Mouse (Mus musculus) heart, embryonic 14.5 days (tissue): Measurements from ENCODE around the gene Umad1. TPM values are rescaled to one million over a fixed set of nuclear protein-coding genes. Genes with fewer than 3 reads are reported as not detected.
"Not testable (repeated sequence)": the region's sequence is repeated elsewhere in the genome, so short reads cannot be mapped to it uniquely, and the experiment has no call there.

Experiments used
- ATAC-seq: fragments of 200-750 bp; cut with Nextera tagmentation; 2 replicates; pipeline ENCODE4 v1.8.0; 2017; ENCODE audit warnings: low read depth, moderate TSS enrichment; ENCODE audit not compliant: insufficient number of reproducible peaks, insufficient read depth, low FRiP score
- H3K27ac ChIP-seq, 2 experiments: fragments of 200-500 bp in 1 of 2; fragments of 300-500 bp in 1 of 2; sonication (generic) in 1 of 2; replicated peaks in 1 of 2; 2 replicates each; pipeline ENCODE4 v1.5.1; 2012 to 2014; ENCODE audit warnings: low read depth in 2 of 2, low read length in 2 of 2, control low read depth in 1 of 2, mild to moderate bottlenecking in 1 of 2, mixed read lengths in 1 of 2; ENCODE audit not compliant: control insufficient read depth in 1 of 2, insufficient read depth in 1 of 2
- H3K27me3 ChIP-seq: fragments of 300-500 bp; sonication (generic); 2 replicates; pipeline ENCODE4 v1.6.1; 2014; ENCODE audit warnings: mild to moderate bottlenecking, low read length, control low read depth; ENCODE audit not compliant: control insufficient read depth, insufficient read depth
- H3K36me3 ChIP-seq: fragments of 300-500 bp; sonication (generic); 2 replicates; pipeline ENCODE4 v1.6.1; 2014; ENCODE audit warnings: mild to moderate bottlenecking, control low read depth, low read length, mixed read lengths; ENCODE audit not compliant: control insufficient read depth, insufficient read depth
- H3K4me1 ChIP-seq, 2 experiments: fragments of 200-500 bp in 1 of 2; fragments of 300-500 bp in 1 of 2; sonication (generic) in 1 of 2; 2 replicates each; pipeline ENCODE4 v1.6.1; 2012 to 2014; ENCODE audit warnings: low read length in 2 of 2, control low read depth in 1 of 2, mixed read lengths in 1 of 2; ENCODE audit not compliant: control insufficient read depth in 2 of 2, insufficient read depth in 2 of 2
- H3K4me2 ChIP-seq: fragments of 300-500 bp; sonication (generic); 2 replicates; pipeline ENCODE4 v1.6.1; 2014; ENCODE audit warnings: mild to moderate bottlenecking, low read length
- H3K4me3 ChIP-seq, 2 experiments: fragments of 200-500 bp in 1 of 2; fragments of 300-500 bp in 1 of 2; sonication (generic) in 1 of 2; 2 replicates each; pipeline ENCODE4 v1.5.1; 2012 to 2014; ENCODE audit warnings: low read length in 2 of 2, mild to moderate bottlenecking in 2 of 2, control low read depth in 1 of 2, low read depth in 1 of 2, moderate library complexity in 1 of 2; ENCODE audit not compliant: control insufficient read depth in 1 of 2, insufficient read depth in 1 of 2
- H3K9ac ChIP-seq: fragments of 300-500 bp; sonication (generic); 2 replicates; pipeline ENCODE4 v1.6.1; 2014; ENCODE audit warnings: mild to moderate bottlenecking, low read length
- H3K9me3 ChIP-seq: fragments of 300-500 bp; sonication (generic); 2 replicates; pipeline ENCODE4 v1.6.1; 2016; ENCODE audit warnings: low read length, control low read depth; ENCODE audit not compliant: control insufficient read depth
- WGBS: fragments of 180-500 bp; shearing (Covaris S2); extraction: QIAGEN DNeasy Blood & Tissue Kit; methylation state at CpG from one replicate; pipeline ENCODE4 v1.1.7; 2014; 5-methylcytosine and 5-hydroxymethylcytosine counted together
- polyA plus RNA-seq: library from polyadenylated mRNA; unstranded; fragments of >200 nt; fragmentation: Nextera tagmentation; extraction: Ambion mirVana; gene quantifications from 2 replicates; pipeline ENCODE4 v1.2.1, GENCODE M21; 2014

The Umad1 gene
- polyA plus RNA-seq, 1 experiment from 2014 or later = 26.3 TPM

DNA sequence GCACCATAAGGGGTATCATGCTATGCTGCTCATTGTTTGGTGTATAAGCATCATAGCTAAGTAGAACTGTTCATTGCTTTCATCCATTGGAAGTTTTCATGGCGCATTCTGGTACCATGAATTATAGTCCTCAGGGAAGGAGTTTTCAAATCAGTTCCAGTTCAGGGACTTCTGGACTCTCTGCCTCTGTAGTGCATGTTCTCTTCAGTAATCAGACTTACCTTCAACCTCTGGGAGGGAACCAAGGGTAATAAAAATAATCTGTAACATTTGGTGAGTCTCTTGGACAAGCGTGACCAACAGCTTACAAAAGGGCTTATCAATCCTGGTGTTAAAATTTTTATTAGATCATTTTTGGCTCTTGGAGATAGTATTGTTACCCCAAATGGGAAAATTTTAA lies 60.5 kb downstream of the Umad1 start:
- no peak for ATAC-seq
- Histone ChIP-seq H3K9me3 (no peaks in the 10 kb centered on the region), H3K4me3 (no peak overlapping the region), H3K27ac (no peak overlapping the region), H3K27me3 (no peaks in the 10 kb centered on the region), H3K36me3 (no peaks in the 10 kb centered on the region), H3K4me1 (peaks cover 0 to 5% of the 10 kb centered on the region in 2 experiments; a peak in 2 of 4 replicates), H3K4me2 (no peak overlapping the region), H3K9ac (no peak overlapping the region)
- WGBS = 90% methylated on average over 2 of the region's 2 CpGs

DNA sequence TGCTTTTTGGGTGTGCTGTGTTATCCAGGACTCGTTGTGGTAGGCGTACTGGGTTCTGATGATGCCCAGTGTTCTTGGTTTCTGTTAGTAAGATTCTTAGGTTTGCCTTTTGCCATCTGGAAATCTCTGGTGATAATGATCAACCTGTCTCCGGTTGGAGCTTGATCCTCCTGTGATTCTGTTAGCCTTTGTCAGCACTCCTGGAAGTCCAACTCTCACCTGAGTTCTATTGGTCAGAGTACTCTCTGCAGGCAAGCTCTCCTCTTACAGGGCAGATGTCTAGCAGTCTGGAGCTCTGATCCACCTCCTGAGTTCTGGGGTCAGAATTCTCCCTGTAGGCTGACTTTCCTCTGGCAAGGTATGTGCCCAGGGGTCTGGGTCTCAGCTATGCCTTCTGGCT lies 72.4 kb downstream of the Umad1 start:
- H3K9ac ChIP-seq, H3K4me2 ChIP-seq, ATAC-seq, H3K36me3 ChIP-seq, H3K4me3 ChIP-seq, H3K9me3 ChIP-seq, H3K27me3 ChIP-seq, H3K27ac ChIP-seq, H3K4me1 ChIP-seq: not testable (repeated sequence)
- WGBS = 91% methylated on average over 3 of the region's 3 CpGs

DNA sequence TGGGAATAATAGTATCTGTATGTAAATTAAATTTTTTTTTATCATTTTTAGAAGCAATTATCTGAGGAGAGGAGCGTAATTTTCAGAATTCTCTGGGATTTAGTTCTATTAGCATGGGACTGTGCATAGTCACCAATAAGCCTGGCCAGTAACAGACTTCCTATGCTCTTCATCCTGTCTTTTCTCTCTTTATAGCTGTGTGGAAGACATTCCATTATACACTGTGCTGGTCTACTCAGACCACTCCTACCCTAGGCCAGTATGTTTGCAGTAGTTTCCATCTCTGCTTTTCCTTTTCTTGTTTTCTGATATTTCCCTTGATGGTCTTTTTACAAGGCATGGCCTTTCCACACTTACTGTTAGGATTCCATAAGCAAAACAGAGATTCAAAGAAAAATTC lies 74.3 kb downstream of the Umad1 start:
- no peak for ATAC-seq
- Histone ChIP-seq H3K36me3 (no peaks in the 10 kb centered on the region), H3K9me3 (no peaks in the 10 kb centered on the region), H3K4me1 (no peaks in the 10 kb centered on the region), H3K27ac (no peak overlapping the region), H3K4me2 (no peak overlapping the region), H3K4me3 (no peak overlapping the region), H3K27me3 (no peaks in the 10 kb centered on the region), H3K9ac (no peak overlapping the region)
- 97% methylated on average over 1 of the region's 1 CpGs for WGBS

DNA sequence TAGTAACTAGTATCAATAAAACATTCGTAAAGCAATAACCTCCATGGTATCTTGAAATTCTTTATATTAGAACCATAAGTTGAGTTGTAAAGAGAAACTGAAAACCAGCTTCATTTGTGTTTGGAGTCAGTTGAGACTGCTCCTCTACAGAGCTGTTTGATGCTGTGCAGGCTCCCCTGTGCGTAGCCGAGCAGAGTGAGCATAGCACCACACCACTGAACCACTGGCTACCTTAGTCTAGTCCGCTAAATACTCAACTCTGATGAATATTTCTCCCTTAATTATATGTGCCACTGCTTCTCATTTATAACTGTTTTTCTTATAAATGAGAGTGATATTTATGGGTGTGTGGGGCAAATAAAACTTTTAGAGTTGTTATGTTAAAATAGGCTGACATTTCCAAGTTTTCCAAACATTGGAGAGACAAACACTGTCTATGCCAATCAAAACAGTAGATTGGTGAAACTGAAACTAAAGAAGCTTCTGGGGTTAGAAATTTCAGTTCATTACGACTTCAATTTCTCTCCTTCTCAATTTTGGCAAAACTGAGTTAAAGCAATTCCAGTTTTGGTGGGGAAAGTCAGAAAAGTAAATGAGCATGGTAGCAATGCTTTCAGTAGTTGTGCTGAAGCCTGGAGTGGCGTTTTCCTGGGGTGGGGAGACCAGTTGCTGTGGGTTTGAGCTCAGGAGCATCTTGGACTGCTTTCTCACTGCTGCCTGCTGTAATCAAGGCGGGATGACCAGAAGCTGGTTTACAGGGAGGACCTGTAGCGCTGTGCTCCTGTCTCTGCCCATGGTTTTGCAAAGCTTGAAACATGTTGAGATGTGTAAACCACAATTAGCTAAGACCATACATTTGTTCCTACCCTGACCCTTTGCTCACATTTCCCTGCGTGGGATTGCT lies 77.7 kb downstream of the Umad1 start:
- H3K27ac ChIP-seq = no peak overlapping the region
- no peaks in the 10 kb centered on the region for H3K9me3 ChIP-seq
- no peak for ATAC-seq
- H3K9ac ChIP-seq = no peak overlapping the region
- H3K4me3 ChIP-seq = no peak overlapping the region
- H3K4me2 ChIP-seq = no peak overlapping the region
- no peaks in the 10 kb centered on the region for H3K36me3 ChIP-seq
- H3K27me3 ChIP-seq = no peaks in the 10 kb centered on the region
- 75% methylated on average over 9 of the region's 9 CpGs for WGBS
- no peaks in the 10 kb centered on the region for H3K4me1 ChIP-seq

DNA sequence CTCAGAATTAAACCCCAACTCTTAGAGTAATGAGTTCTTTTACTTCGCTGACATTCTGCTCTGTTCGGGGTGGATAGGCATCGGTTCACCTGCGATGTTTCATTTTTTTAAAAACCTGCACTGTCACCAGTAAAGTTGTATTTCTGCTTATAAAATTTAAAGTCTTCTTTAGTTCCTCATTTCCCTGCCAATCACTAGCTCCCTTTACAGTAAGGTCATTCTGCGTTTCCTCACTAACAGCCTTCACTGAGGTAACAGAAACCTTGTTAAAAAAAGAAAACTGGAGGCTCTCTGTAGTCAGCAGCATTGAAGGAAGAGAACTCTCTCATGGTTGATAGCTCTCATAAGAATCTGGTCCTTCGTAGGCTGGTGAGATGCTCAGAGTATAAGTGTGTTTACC lies 80.4 kb downstream of the Umad1 start:
- Histone ChIP-seq H3K9me3 (no peaks in the 10 kb centered on the region), H3K4me3 (no peak overlapping the region), H3K4me2 (no peak overlapping the region), H3K27me3 (no peaks in the 10 kb centered on the region), H3K4me1 (no peaks in the 10 kb centered on the region), H3K9ac (no peak overlapping the region), H3K27ac (no peak overlapping the region), H3K36me3 (no peaks in the 10 kb centered on the region)
- 86% methylated on average over 6 of the region's 6 CpGs for WGBS
- no peak for ATAC-seq

DNA sequence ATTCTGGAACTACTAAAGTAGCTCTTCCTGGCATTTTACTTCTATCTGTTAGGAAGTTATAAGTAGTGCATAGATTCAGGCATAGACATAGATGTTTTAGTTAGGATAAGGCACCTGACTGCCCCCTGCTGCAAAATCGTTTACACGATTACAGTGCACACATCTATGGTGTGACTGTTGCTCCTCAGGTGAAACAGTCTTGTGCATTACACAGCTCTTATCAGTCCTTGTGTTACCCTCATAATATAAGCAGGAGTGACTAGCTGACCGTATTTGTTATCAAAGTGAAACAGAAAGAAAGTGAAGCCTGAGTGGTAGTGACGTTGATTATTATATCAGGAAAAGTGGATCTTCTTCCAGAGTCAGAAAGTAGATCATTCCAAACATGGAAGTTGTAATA lies 84.2 kb downstream of the Umad1 start:
- Histone ChIP-seq H3K27me3 (no peaks in the 10 kb centered on the region), H3K9ac (no peak overlapping the region), H3K4me1 (0 out of 4 replicates have a peak, but pooled peaks cover 0 to 2% of the 10 kb centered on the region in 2 experiments), H3K4me2 (no peak overlapping the region), H3K27ac (no peak overlapping the region), H3K4me3 (no peak overlapping the region), H3K36me3 (no peaks in the 10 kb centered on the region), H3K9me3 (no peaks in the 10 kb centered on the region)
- WGBS = 74% methylated on average over 4 of the region's 4 CpGs
- no peak for ATAC-seq

DNA sequence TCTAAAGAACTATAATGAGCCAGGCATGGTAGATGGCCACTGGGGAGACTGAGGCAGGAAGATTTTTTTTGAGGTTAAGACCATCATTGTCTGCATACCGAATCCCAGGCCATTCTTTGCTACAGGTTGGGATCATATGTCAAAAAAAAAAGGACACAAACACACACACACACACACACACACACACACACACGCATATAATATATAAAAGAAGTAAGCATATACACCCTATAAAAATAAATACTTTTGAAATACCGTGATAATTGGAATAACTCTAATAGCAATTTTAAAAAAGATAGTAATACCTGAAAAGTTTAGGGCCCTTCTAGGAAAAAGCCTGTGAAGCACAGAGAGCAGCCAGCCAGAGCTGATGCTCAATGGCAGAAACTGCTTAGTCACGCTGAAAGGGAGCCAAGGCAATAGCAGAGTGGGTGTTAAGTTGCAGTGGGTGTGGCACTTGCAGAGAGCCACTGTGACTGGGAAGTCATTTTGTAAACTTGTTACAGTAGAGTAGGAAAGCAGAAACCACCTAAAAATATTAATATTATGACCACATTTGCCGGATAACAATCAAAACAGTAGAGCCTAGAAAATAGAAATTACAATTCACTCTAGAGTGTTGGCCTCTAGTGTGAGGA lies 86.2 kb downstream of the Umad1 start:
- Histone ChIP-seq H3K9ac (no peak overlapping the region), H3K4me1 (0 out of 4 replicates have a peak, but pooled peaks cover 0 to 2% of the 10 kb centered on the region in 2 experiments), H3K27me3 (no peaks in the 10 kb centered on the region), H3K27ac (no peak overlapping the region), H3K4me2 (no peak overlapping the region), H3K4me3 (no peak overlapping the region), H3K9me3 (no peaks in the 10 kb centered on the region), H3K36me3 (no peaks in the 10 kb centered on the region)
- WGBS = 76% methylated on average over 5 of the region's 5 CpGs
- ATAC-seq = no peak
